Mouse (Mus musculus) bone marrow macrophage, adult 2 months (primary cell): ENCODE results near the gene Tex101.

Experiments used
- CTCF ChIP-seq: IDR thresholded peaks from 2 replicates; pipeline ENCODE4 v1.5.1; 2012; ENCODE audit warnings: low read depth, mild to moderate bottlenecking, low read length, moderate library complexity
- POLR2A ChIP-seq: IDR thresholded peaks from 2 replicates; pipeline ENCODE4 v1.6.1; 2012; ENCODE audit warnings: mild to moderate bottlenecking, low read depth, low read length, borderline replicate concordance

- TF ChIP-seq CTCF, result no peak
- TF ChIP-seq POLR2A, result no peak
Observed at GRCm38 (mm10) chr7:24636264-24636663, 40.2 kb downstream of the Tex101 start, which contains the start of gene Lypd3.
